Mouse (Mus musculus): ENCODE data around the gene Prss57. TPM values are rescaled to one million over a fixed set of nuclear protein-coding genes. Genes with fewer than 3 reads are reported as not detected.

Prss57 gene
- polyA plus RNA-seq, 1 experiment from 2014 or later: not detected

DNA sequence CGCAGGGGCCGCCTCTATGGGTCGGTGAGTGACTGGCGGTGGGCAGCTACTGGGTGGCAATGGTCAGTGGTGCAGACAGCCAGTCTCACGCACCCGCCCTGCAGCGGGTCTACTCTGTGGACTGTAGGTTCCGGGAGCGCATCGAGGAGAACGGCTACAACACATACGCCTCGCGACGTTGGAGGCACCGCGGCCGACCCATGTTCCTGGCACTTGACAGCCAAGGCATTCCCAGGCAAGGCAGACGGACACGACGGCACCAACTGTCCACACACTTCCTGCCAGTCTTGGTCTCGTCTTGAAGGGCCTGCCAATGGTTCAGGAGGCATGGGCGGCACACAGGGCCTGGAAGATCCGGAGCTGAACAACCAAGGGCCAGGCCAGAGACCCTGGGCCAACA, 34.1 kb downstream of the Prss57 start:
- Histone ChIP-seq H3K9ac (no peak overlapping the region), H3K4me3 (ENCODE audit: low read depth, low read length) (no peak overlapping the region), H3K27me3 (ENCODE audit: insufficient read depth, low read length) (no peaks in the 10 kb centered on the region), H3K4me2 (no peak overlapping the region), H3K9me3 (ENCODE audit: low read depth, low read length) (no peaks in the 10 kb centered on the region), H3K4me1 (ENCODE audit: insufficient read depth) (peaks cover 5% of the 10 kb centered on the region; the same call in 1 of the 2 replicates), H3K27ac (ENCODE audit: low read depth) (no peak overlapping the region), H3K36me3 (ENCODE audit: insufficient read depth) (peaks cover 55% of the 10 kb centered on the region)
- ATAC-seq (ENCODE audit: insufficient read depth) (no peak), DNase-seq (no peak)
- WGBS: 83% methylated on average over 24 of the region's 24 CpGs
- TF ChIP-seq CTCF (IDR thresholded peaks at IDR 0.05; ENCODE audit: low read depth): no peak

DNA sequence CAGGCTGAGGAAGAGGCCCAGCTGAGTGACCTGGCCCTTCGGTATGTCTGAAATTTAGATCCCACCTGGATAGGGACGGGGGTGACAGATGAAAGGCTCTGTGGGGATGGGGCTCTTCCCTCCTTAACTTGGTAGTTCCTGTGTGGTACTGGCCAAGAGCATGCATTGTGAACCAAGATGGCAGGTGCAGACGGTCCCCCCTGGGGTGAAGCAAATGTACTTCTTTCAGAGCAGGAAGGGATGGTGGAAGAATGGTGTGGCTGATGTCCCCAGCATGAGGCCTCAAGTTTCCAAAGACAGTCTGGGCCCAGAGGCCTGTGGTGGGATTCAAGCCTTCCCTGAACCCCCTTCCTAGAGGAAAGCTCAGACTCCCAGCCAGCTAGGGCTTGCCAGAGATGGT, 34.9 kb downstream of the Prss57 start:
- Histone ChIP-seq H3K27ac (ENCODE audit: low read depth) (no peak overlapping the region), H3K27me3 (ENCODE audit: insufficient read depth, low read length) (no peaks in the 10 kb centered on the region), H3K36me3 (ENCODE audit: insufficient read depth) (peaks cover 46% of the 10 kb centered on the region), H3K9ac (no peak overlapping the region), H3K4me2 (no peak overlapping the region), H3K4me1 (ENCODE audit: insufficient read depth) (peaks cover 5% of the 10 kb centered on the region; the same call in 1 of the 2 replicates), H3K9me3 (ENCODE audit: low read depth, low read length) (no peaks in the 10 kb centered on the region), H3K4me3 (ENCODE audit: low read depth, low read length) (no peak overlapping the region)
- 76% methylated on average over 3 of the region's 3 CpGs for WGBS
- DNase-seq (no peak), ATAC-seq (ENCODE audit: insufficient read depth) (no peak)
- TF ChIP-seq CTCF (IDR thresholded peaks at IDR 0.05; ENCODE audit: low read depth): no peak

DNA sequence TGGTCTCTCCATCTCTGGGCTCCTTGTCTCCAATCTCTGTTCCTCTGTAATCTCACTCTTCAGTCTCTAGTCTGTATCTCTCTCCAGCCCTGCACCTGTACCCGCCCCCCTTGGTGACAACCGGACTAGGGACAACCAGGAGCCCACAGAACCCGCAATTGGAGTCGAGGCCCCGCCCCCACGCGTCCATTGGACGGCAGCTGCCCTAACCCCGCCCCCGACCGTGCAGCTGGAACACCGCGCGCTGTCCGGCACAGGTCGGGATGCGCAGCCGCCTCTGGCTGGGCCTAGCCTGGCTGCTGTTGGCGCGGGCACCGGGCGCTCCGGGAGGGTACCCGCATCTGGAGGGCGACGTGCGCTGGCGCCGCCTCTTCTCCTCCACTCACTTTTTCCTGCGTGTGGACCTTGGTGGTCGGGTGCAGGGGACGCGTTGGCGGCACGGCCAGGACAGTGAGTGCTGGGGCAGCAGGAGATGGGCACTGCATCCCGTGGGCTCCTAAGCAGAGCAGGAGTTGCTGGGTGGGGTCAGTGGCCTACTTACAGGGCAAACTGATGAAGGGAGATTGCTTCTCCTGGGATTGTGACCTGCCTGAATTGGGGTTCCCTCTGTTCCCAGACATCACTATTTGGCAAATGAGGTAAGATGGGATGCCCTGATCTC, 35.8 kb downstream of the Prss57 start, which contains the start of gene Fgf22:
Gene Fgf22, plus strand, starts transcription at position 221 of the 661 bp plus-strand sequence.
- no peaks in the 10 kb centered on the region for H3K9me3 ChIP-seq (ENCODE audit: low read depth, low read length)
- ATAC-seq (ENCODE audit: insufficient read depth) (peak; percentile 85), DNase-seq (peak; percentile 72)
- no peak for TF ChIP-seq CTCF (IDR thresholded peaks at IDR 0.05; ENCODE audit: low read depth)
- no peaks in the 10 kb centered on the region for H3K27me3 ChIP-seq (ENCODE audit: insufficient read depth, low read length)
- H3K9ac ChIP-seq: peak within 1 kb of the TSS; percentile 32
- peak within 1 kb of the TSS; percentile 20 for H3K4me3 ChIP-seq (ENCODE audit: low read depth, low read length)
- H3K4me2 ChIP-seq: peak within 1 kb of the TSS; percentile 60
- H3K27ac ChIP-seq (ENCODE audit: low read depth): no peak within 1 kb of the TSS
- H3K36me3 ChIP-seq (ENCODE audit: insufficient read depth): peaks cover 38% of the 10 kb centered on the region
- WGBS: 2% methylated on average over 36 of the region's 36 CpGs
- peaks cover 5% of the 10 kb centered on the region; the same call in 1 of the 2 replicates for H3K4me1 ChIP-seq (ENCODE audit: insufficient read depth)

DNA sequence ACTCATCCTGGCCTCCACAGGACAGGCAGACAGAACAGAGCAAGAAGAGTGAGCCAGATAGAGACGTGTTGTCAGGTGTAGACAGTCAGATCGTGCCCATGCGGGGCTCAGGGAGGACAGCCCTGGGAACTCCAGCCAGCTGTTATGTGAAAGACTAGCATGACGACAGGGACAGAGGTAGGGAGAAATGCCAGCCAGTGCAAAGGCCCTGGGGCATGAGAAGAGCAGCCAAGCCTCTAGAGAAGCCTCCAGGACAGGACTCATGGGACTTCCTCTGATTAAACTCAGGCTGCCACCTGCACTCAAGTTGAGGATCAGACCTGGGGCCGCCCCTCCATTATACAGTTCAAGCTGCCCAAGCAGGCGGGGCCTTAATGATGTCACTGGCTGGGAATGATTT, 42.3 kb downstream of the Prss57 start:
- WGBS: 73% methylated on average over 6 of the region's 6 CpGs
- Histone ChIP-seq H3K27ac (ENCODE audit: low read depth) (no peak overlapping the region), H3K4me1 (ENCODE audit: insufficient read depth) (no peaks in the 10 kb centered on the region), H3K36me3 (ENCODE audit: insufficient read depth) (peaks cover 6% of the 10 kb centered on the region; the same call in 1 of the 2 replicates), H3K9ac (no peak overlapping the region), H3K4me2 (no peak overlapping the region), H3K9me3 (ENCODE audit: low read depth, low read length) (no peaks in the 10 kb centered on the region), H3K27me3 (ENCODE audit: insufficient read depth, low read length) (no peaks in the 10 kb centered on the region), H3K4me3 (ENCODE audit: low read depth, low read length) (no peak overlapping the region)
- ATAC-seq (ENCODE audit: insufficient read depth) (no peak), DNase-seq (no peak)
- no peak for TF ChIP-seq CTCF (IDR thresholded peaks at IDR 0.05; ENCODE audit: low read depth)

DNA sequence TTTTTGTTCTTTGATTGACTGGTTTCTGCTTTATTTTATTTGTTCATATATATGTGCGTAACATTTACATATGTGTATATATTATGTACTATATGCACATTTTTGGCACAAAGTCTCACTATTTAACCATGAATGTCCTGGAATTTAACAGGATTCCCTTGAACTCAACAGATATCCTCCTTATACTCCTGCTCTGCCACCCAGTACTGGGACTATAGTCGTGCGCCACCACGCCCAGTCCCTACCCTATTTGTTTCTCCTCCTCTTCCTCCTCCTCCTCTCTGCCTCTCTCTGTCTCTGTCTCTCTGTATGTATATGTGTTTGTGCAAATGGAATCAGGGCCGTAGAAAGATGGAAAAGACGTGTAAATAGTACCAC, 44.0 kb downstream of the Prss57 start:
- TF ChIP-seq CTCF (IDR thresholded peaks at IDR 0.05; ENCODE audit: low read depth): no peak
- H3K27me3 ChIP-seq (ENCODE audit: insufficient read depth, low read length): no peaks in the 10 kb centered on the region
- H3K9ac ChIP-seq: peak overlapping the region; percentile 13; the same call in 1 of the 2 replicates
- H3K4me1 ChIP-seq (ENCODE audit: insufficient read depth): no peaks in the 10 kb centered on the region
- H3K4me3 ChIP-seq (ENCODE audit: low read depth, low read length): peak overlapping the region; percentile 60
- no peak overlapping the region for H3K27ac ChIP-seq (ENCODE audit: low read depth)
- no peaks in the 10 kb centered on the region for H3K9me3 ChIP-seq (ENCODE audit: low read depth, low read length)
- H3K4me2 ChIP-seq: peak overlapping the region; percentile 73
- 24% methylated on average over 6 of the region's 6 CpGs for WGBS
- no peak for DNase-seq
- peak; percentile 64 for ATAC-seq (ENCODE audit: insufficient read depth)
- peaks cover 21% of the 10 kb centered on the region for H3K36me3 ChIP-seq (ENCODE audit: insufficient read depth)

DNA sequence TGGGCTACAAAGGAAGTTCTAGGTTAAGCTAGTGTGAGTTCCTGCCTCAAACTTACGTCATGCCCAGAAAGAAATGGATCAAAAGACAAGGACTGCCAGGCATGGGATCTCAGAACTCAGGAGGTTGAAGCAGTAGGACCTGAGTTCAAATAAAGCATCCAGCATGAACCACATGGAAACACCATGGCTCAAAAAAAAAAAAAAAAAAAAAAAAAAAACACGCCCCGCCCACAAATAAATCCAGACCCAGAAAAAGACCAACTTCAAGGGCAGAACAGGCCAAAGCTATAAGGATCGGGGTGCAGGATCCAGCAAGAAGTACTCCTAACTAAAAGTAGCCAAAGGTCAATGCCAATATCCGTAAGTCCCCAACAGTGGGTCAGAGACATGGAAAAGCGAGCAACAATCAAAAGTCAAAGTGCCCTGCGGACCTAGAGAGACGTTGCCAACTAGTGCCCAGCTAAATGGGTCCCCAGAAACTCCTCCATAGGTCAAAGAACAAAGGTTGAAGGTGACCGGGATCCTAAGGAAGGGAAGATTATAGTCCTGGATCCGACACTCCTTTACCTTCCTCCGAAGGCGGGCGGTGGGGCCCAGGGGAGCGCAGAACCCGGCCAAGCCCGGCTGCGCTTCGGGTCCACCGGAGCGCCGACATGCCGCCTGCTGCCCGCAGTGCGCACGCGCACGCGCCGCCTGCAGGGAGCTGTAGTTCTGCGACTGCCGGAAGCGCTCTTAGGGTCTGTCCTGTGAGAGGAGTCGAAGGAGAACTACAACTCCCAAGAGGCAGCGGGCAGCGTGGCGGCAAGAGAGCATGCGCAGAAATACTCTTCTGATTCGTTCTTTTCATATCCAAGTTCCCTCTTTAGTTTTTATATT, 44.6 kb downstream of the Prss57 start, which contains the start of gene Polrmt:
Gene Polrmt, minus strand, starts transcription at position 684 of the 876 bp plus-strand sequence.
- Histone ChIP-seq H3K27ac (ENCODE audit: low read depth) (no peak within 1 kb of the TSS), H3K9me3 (ENCODE audit: low read depth, low read length) (no peaks in the 10 kb centered on the region), H3K9ac (peak within 1 kb of the TSS; percentile 57), H3K4me2 (peak within 1 kb of the TSS; percentile 73), H3K36me3 (ENCODE audit: insufficient read depth) (peaks cover 27% of the 10 kb centered on the region), H3K4me1 (ENCODE audit: insufficient read depth) (no peaks in the 10 kb centered on the region), H3K27me3 (ENCODE audit: insufficient read depth, low read length) (no peaks in the 10 kb centered on the region), H3K4me3 (ENCODE audit: low read depth, low read length) (peak within 1 kb of the TSS; percentile 60)
- peak; percentile 54 for TF ChIP-seq CTCF (IDR thresholded peaks at IDR 0.05; ENCODE audit: low read depth)
- peak; percentile 98 for ATAC-seq (ENCODE audit: insufficient read depth)
- DNase-seq: peak; percentile 99
- WGBS: 3% methylated on average over 38 of the region's 38 CpGs

DNA sequence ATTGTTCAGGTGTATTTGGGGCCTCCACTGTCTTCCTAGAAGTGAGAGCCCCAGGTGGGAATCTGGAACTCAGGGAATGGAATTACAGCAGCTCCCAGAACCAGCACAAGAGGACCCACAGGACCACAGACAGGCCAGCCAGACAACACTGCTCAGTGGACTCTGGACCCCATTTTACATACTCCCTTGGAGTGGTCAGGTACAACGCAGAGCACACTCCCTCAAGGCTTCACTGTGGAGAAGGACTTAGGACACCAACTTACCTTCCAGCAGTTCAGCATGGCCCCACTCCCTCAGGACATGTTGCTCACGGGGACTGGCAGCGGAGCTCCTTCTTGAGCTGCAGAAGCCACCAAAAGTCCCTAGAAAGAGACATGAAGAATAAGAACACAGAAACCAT, 45.4 kb downstream of the Prss57 start:
- Histone ChIP-seq H3K27me3 (ENCODE audit: insufficient read depth, low read length) (no peaks in the 10 kb centered on the region), H3K4me2 (peak overlapping the region; percentile 73), H3K27ac (ENCODE audit: low read depth) (no peak overlapping the region), H3K4me3 (ENCODE audit: low read depth, low read length) (peak overlapping the region; percentile 60), H3K4me1 (ENCODE audit: insufficient read depth) (no peaks in the 10 kb centered on the region), H3K9me3 (ENCODE audit: low read depth, low read length) (peaks cover 6% of the 10 kb centered on the region), H3K36me3 (ENCODE audit: insufficient read depth) (peaks cover 35% of the 10 kb centered on the region), H3K9ac (no peak overlapping the region; the same call in 1 of the 2 replicates)
- DNase-seq (no peak), ATAC-seq (ENCODE audit: insufficient read depth) (no peak)
- WGBS: 86% methylated on average over 3 of the region's 3 CpGs
- TF ChIP-seq CTCF (IDR thresholded peaks at IDR 0.05; ENCODE audit: low read depth): no peak

Measured in lung, embryonic 14.5 days (tissue).